Mouse (Mus musculus) forebrain, embryonic 12.5 days (tissue): ENCODE results near the gene Nanos3. TPM values are rescaled to one million over a fixed set of nuclear protein-coding genes. Genes with fewer than 3 reads are reported as not detected.

Experiments
- ATAC-seq: fragments of 200-750 bp; cut with Nextera tagmentation; 2 replicates; pipeline ENCODE4 v1.8.0; 2017; ENCODE audit warnings: moderate TSS enrichment; ENCODE audit not compliant: low FRiP score
- H3K27ac ChIP-seq: fragments of 300-500 bp; sonication (generic); 2 replicates; pipeline ENCODE4 v1.5.1; 2016; ENCODE audit warnings: mild to moderate bottlenecking
- H3K27me3 ChIP-seq: fragments of 300-500 bp; sonication (generic); 2 replicates; pipeline ENCODE4 v1.6.1; 2016; ENCODE audit warnings: mild to moderate bottlenecking
- H3K36me3 ChIP-seq: fragments of 300-500 bp; sonication (generic); replicated peaks from 2 replicates; pipeline ENCODE4 v1.6.1; 2016; ENCODE audit warnings: mild to moderate bottlenecking
- H3K4me1 ChIP-seq: fragments of 300-500 bp; sonication (generic); 2 replicates; pipeline ENCODE4 v1.6.1; 2016
- H3K4me2 ChIP-seq: fragments of 300-500 bp; sonication (generic); 2 replicates; pipeline ENCODE4 v1.6.1; 2016; ENCODE audit warnings: mild to moderate bottlenecking, moderate library complexity
- H3K4me3 ChIP-seq: fragments of 300-500 bp; sonication (generic); replicated peaks from 2 replicates; pipeline ENCODE4 v1.5.1; 2016; ENCODE audit warnings: mild to moderate bottlenecking
- H3K9ac ChIP-seq: fragments of 300-500 bp; sonication (generic); 2 replicates; pipeline ENCODE4 v1.6.1; 2016; ENCODE audit warnings: mild to moderate bottlenecking
- H3K9me3 ChIP-seq: fragments of 300-500 bp; sonication (generic); 2 replicates; pipeline ENCODE4 v1.6.1; 2016
- WGBS: fragments of 180-500 bp; shearing (Covaris S2); methylation state at CpG from one replicate; pipeline ENCODE4 v1.1.7; 2016; 5-methylcytosine and 5-hydroxymethylcytosine counted together
- polyA plus RNA-seq: library from polyadenylated mRNA; unstranded; fragments of >200 nt; fragmentation: Nextera tagmentation; extraction: Ambion mirVana; gene quantifications from 2 replicates; pipeline ENCODE4 v1.2.1, GENCODE M21; 2016

Gene Nanos3
- polyA plus RNA-seq, 1 experiment from 2014 or later = 5.9 TPM

DNA sequence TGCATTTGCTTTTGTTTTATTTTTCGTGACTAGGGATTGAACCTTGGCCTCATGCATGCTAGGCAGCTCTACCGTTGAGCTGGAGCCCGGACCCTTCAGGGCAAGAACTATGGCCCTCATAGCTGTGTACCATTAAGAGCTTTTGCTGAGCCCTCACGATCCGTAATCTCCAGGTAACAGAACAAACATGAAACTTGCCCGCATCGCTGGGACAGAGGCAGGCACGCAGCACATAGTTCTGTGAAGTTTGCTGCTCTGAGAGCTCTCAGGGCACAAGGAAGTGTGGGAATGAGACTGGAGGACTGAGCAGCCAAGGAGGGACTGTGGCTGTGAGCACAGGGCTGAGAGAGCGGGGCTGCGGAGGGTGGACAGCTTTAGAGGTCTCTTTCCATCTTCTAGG lies 3.7 kb upstream of the Nanos3 start:
- no peaks in the 10 kb centered on the region for H3K36me3 ChIP-seq
- H3K4me1 ChIP-seq = peaks cover 30% of the 10 kb centered on the region
- H3K9me3 ChIP-seq = no peaks in the 10 kb centered on the region
- no peak overlapping the region for H3K9ac ChIP-seq
- H3K4me3 ChIP-seq = no peak overlapping the region
- WGBS = 93% methylated on average over 10 of the region's 10 CpGs
- H3K27me3 ChIP-seq = peaks cover 19% of the 10 kb centered on the region; the same call in 1 of the 2 replicates
- no peak overlapping the region for H3K4me2 ChIP-seq
- H3K27ac ChIP-seq = no peak overlapping the region
- no peak for ATAC-seq

DNA sequence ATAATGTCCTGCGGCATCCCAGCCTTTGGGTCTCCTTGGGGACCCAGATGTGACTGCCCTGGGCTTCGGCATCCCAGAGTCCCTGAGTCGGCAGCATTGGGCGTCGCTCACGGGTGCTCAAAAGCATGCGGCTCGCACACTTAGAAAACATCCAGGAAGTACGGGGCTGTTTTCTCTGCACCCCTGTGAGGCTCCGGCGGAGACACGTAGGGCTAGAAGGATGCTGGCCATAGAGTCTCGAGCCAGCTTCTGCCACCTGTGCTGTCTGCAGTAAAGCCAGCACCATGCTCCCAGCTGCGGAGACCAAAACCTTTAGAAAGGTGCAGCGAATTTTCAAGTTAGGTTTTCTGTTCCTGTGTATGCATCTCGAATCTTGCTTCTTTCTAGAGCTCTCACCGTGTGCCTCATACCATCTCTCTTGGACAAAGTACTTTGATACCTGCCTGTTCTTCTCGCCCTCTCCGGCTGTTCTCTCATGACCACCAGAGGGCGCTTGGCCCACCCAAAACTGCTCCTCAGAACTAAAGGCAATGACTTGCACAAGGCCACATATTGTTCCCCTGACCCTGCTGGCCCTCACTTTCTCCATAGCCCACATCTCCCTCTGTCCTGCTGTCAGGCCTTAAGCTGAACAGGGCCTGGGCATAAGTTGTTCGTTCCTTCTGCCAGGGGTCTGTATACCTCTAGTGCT lies 2.2 kb upstream of the Nanos3 start:
- no peak for ATAC-seq
- Histone ChIP-seq H3K4me1 (peaks cover 32% of the 10 kb centered on the region), H3K27ac (no peak overlapping the region), H3K9ac (peak overlapping the region; percentile 30), H3K36me3 (no peaks in the 10 kb centered on the region), H3K9me3 (no peaks in the 10 kb centered on the region), H3K4me2 (peak overlapping the region; percentile 57), H3K4me3 (peak overlapping the region; percentile 28), H3K27me3 (peaks cover 13% of the 10 kb centered on the region; the same call in 1 of the 2 replicates)
- 5% methylated on average over 21 of the region's 21 CpGs for WGBS

DNA sequence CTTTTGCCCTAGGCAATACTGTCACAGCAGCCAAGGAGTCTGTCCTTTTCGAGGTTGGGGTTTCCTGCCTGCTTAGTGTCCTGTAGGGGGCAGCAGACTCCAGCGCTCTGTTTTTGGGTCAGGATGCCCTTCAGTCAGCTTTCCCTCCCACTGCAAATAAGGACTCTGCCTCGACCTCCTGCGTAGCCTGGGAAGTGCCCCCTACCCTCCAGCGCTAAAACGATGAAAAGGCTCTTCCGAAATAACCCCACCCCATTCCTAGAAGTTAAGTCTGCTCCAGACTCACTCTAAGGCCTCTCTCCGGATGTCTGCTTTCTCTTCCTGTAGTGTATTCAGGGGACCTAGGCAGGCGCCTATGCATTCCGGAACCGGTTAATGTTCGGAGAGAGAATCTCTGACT lies 1.5 kb upstream of the Nanos3 start:
- H3K9me3 ChIP-seq = no peaks in the 10 kb centered on the region
- H3K36me3 ChIP-seq = no peaks in the 10 kb centered on the region
- H3K27me3 ChIP-seq = peaks cover 11% of the 10 kb centered on the region; the same call in 1 of the 2 replicates
- ATAC-seq = peak; percentile 13; the same call in 1 of the 2 replicates
- H3K27ac ChIP-seq = no peak overlapping the region
- H3K9ac ChIP-seq = peak overlapping the region; percentile 30
- 0% methylated on average over 12 of the region's 12 CpGs for WGBS
- peak overlapping the region; percentile 28 for H3K4me3 ChIP-seq
- peaks cover 30% of the 10 kb centered on the region for H3K4me1 ChIP-seq
- H3K4me2 ChIP-seq = peak overlapping the region; percentile 57

DNA sequence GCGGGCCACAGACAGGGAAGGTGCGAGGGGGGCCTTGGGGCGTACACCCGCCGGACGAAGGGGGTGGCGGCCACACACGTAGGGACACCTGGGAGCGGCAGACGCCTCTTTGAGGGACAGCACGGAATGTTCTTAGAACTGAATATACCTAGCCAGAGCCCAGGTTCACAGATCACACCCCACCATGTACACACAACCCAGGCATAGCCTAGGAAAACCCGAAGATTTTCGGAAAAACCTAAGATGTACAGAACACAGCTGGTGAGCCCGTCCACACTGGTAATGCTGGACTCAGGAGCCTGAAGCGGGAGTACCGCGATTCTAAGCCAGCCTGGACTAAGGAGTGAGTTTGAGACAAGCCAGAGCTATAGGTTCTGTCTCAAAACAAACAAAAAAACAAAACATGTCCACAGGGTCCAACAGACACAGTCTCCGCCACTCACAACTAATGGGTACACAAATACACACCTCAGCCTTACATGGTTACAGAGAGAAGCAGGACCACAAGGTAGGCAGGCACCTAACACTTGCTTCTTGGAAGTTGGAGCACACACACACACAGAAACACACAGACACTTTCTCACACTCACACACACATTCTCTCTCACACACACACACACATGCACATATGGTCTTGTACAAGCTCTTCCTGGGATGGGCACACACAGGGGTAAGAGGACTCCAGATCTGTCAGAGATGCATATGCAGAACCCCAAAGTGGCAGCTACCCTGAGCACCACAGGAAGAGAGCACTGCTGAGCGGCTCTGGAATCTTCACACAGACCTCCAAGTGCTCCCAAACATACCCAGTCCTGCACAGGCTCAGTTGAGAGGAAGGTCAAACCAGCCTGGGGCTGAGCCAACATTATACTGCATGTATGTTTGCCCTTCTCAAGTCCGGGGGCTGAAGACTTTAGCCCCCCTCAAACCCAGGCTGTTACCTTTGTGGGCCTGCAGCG lies 653 bp downstream of the Nanos3 start:
- 17% methylated on average over 21 of the region's 21 CpGs for WGBS

DNA sequence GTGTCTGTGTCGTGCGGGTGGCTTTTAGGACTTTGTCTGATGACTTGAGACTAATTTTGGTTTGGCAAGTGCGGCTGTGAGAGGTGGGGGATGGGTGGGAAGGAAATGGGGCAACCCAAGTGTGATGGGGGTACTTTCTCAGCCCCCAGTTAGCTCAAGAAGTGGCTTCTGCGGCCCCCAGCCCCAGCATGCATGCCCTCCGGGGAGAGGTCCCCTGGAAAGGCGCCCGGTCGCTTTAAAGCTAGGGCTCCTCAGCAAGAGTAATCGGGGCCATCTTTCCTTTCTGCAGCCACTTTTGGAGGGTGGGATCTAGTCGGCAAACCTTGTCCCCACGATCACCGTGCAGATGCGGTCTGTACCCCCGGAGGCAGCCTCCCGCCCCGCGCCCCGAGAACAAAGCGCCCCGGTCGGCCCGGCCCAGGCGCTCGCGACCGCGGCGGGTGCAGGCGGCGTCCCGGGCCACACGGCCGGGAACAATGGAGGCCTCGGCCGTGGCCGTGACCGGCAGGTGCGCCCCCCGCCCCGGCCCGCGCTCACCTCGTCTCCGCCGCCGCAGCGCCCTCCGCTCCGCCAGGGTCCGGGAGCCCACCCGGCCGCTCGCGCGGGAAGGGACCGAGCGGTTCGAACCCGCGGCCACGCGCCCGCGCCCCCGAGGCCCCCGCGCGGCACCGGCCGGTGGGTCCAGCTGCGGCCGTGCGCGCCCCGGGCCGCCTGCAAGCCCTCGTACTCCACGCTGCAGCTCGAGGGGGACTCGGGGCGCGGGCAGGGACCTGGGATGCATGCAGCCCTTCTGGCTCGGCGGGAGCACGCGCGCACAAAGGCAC lies 1.5 kb downstream of the Nanos3 start:
- Histone ChIP-seq H3K4me1 (peaks cover 60% of the 10 kb centered on the region), H3K9me3 (no peaks in the 10 kb centered on the region), H3K4me3 (peak overlapping the region; percentile 83), H3K27me3 (peaks cover 11% of the 10 kb centered on the region; the same call in 1 of the 2 replicates), H3K9ac (peak overlapping the region; percentile 99), H3K4me2 (peak overlapping the region; percentile 85), H3K27ac (peak overlapping the region; percentile 93), H3K36me3 (peaks cover 6% of the 10 kb centered on the region)
- ATAC-seq = peak; percentile 42
- WGBS = under 1% methylated on average over 83 of the region's 87 CpGs

More for the DNA sequence above, 653 bp downstream of the Nanos3 start:
- no peaks in the 10 kb centered on the region for H3K36me3 ChIP-seq
- H3K4me2 ChIP-seq = peak overlapping the region; percentile 85
- H3K4me3 ChIP-seq = peak overlapping the region; percentile 83
- no peak for ATAC-seq
- H3K9ac ChIP-seq = peak overlapping the region; percentile 99
- peak overlapping the region; percentile 93 for H3K27ac ChIP-seq
- H3K27me3 ChIP-seq = peaks cover 11% of the 10 kb centered on the region; the same call in 1 of the 2 replicates
- no peaks in the 10 kb centered on the region for H3K9me3 ChIP-seq
- peaks cover 51% of the 10 kb centered on the region for H3K4me1 ChIP-seq

DNA sequence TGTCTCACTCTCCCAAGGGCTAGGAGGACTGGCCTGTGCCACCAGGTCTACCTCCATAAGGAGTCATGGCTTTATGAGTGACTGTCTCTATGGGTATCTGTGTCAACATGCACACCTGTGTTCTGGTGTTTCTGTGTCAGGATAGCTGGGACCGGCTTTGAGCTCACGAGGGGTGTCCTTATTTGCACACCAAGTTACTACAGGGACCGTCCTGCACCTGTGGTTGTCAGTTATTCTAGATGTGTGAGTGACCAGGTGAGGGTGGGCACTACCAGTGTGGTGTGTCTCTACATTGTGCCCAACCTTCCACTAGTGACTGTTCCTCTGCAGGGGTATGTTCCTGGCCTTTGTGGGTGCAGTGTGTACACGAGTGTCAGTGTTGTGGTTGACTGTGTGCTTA lies 2.2 kb downstream of the Nanos3 start:
- WGBS = 58% methylated on average over 4 of the region's 4 CpGs
- H3K36me3 ChIP-seq = peaks cover 11% of the 10 kb centered on the region
- peaks cover 11% of the 10 kb centered on the region; the same call in 1 of the 2 replicates for H3K27me3 ChIP-seq
- H3K27ac ChIP-seq = peak overlapping the region; percentile 93
- H3K9ac ChIP-seq = peak overlapping the region; percentile 99
- no peaks in the 10 kb centered on the region for H3K9me3 ChIP-seq
- H3K4me1 ChIP-seq = peaks cover 64% of the 10 kb centered on the region
- H3K4me2 ChIP-seq = peak overlapping the region; percentile 85
- H3K4me3 ChIP-seq = peak overlapping the region; percentile 83
- ATAC-seq = 0 out of 2 replicates have a peak, but pooled peaks have one; percentile 12

DNA sequence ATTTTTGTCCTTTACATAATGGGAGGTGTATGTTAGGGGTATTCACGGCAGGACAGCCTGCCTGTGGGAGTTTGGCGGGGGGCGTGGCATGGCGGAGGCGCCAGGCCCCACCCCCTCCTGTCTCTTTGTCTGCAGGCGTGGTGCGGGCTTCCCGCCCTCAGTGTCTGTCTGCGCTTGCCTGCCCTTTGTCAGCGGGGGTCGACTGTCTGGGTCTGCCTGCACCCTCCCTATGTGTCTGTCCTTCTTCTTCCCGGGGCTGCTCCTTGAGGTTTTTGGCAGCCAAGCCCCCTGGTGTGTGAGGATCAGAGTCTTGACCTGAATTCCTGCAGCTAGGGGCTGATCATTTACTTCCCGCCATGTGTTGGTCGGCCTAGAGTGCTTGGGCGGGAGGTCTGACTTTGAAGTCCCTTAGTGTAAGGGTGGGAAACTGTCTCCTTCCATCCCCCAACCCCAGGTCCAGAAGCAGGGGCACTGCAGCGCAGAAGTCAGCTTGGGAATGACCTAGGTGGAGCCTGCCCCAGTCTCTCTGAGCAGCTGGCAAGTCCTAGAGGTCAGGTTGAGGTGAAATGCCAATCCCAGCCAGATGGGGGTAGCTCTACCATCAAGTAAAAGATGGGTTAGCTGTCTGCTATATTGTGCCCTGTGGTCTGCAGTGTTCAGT lies 4.4 kb downstream of the Nanos3 start:
- Histone ChIP-seq H3K4me2 (peak overlapping the region; percentile 85), H3K27ac (peak overlapping the region; percentile 92), H3K36me3 (peaks cover 24% of the 10 kb centered on the region), H3K9ac (peak overlapping the region; percentile 67), H3K4me1 (peaks cover 57% of the 10 kb centered on the region), H3K4me3 (peak overlapping the region; percentile 33), H3K9me3 (no peaks in the 10 kb centered on the region), H3K27me3 (peaks cover 11% of the 10 kb centered on the region; the same call in 1 of the 2 replicates)
- WGBS = 4% methylated on average over 16 of the region's 16 CpGs
- peak; percentile 78 for ATAC-seq

DNA sequence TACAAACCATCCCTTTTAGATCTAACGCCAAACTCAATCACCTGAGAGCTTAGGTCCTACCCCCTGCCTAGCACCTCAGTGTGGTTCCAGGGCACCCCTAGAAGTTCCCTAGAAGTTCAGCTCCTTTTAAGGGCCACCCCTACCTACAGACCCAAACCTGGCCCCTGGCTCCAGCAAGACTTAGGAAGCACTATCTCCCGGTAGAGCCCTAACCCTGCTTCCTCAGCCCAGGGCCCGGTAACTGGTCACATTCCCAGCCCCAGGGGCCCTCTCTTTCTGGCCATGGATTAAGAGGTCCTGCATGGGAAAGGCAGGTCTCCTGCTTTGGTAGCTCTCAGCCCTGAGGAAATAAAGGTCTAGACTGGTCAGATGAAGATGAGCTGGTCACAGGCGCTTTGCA lies 5.1 kb downstream of the Nanos3 start:
- peaks cover 6% of the 10 kb centered on the region; the same call in 1 of the 2 replicates for H3K27me3 ChIP-seq
- 4% methylated on average over 4 of the region's 4 CpGs for WGBS
- ATAC-seq = no peak; the same call in 1 of the 2 replicates
- H3K4me2 ChIP-seq = peak overlapping the region; percentile 85
- peaks cover 57% of the 10 kb centered on the region for H3K4me1 ChIP-seq
- H3K9me3 ChIP-seq = no peaks in the 10 kb centered on the region
- peak overlapping the region; percentile 33 for H3K4me3 ChIP-seq
- peak overlapping the region; percentile 67 for H3K9ac ChIP-seq
- H3K27ac ChIP-seq = peak overlapping the region; percentile 92
- H3K36me3 ChIP-seq = peaks cover 31% of the 10 kb centered on the region

DNA sequence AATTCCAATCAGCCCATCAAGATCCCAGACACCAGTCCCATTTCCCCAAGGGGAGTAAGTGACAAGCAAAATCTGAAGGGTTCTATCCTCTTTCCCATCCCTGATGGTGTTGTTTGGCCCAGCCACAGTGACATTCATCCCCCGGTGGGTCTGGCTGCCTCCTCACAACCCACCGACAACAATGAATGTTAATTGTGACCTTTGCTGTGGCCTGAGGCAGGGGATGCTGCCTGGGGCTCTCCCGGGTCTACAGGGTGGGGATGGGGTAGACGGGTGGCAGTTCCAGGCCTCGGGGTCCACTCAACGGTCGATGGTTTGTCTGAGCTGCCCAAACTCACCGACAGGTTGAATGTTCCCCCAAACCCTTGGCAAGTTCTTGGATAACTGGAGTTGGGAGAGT lies 6.4 kb downstream of the Nanos3 start:
- no peak for ATAC-seq
- H3K4me3 ChIP-seq = no peak overlapping the region
- no peaks in the 10 kb centered on the region for H3K9me3 ChIP-seq
- H3K4me2 ChIP-seq = no peak overlapping the region; the same call in none of the 2 replicates
- H3K27ac ChIP-seq = no peak overlapping the region
- H3K36me3 ChIP-seq = peaks cover 45% of the 10 kb centered on the region
- peaks cover 48% of the 10 kb centered on the region for H3K4me1 ChIP-seq
- H3K9ac ChIP-seq = no peak overlapping the region
- no peaks in the 10 kb centered on the region for H3K27me3 ChIP-seq
- WGBS = 86% methylated on average over 8 of the region's 8 CpGs

DNA sequence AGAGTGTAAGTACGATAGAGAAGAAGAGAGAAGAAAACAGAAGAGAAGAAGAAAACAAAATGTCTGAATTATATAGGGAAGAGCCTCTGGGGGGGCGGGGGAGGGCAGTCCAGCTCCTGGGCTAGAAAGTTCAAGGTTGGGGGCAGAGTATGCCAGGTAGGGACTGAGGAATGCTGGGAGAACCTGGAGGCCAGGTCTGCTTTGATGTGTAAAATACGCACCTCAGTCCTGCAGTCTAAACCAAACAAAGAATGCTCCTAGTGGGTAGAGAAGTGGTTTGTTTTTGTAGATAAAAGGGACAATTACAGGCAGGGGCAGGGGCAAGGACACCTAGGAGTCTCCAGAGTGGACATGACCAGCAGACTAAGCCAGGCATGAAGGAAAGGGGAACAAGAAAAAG lies 7.6 kb downstream of the Nanos3 start:
- H3K27me3 ChIP-seq = no peaks in the 10 kb centered on the region
- ATAC-seq = no peak
- peaks cover 41% of the 10 kb centered on the region for H3K4me1 ChIP-seq
- no peak overlapping the region for H3K27ac ChIP-seq
- H3K4me2 ChIP-seq = no peak overlapping the region
- peaks cover 57% of the 10 kb centered on the region for H3K36me3 ChIP-seq
- no peak overlapping the region for H3K9ac ChIP-seq
- H3K4me3 ChIP-seq = no peak overlapping the region
- 97% methylated on average over 3 of the region's 3 CpGs for WGBS
- no peaks in the 10 kb centered on the region for H3K9me3 ChIP-seq

DNA sequence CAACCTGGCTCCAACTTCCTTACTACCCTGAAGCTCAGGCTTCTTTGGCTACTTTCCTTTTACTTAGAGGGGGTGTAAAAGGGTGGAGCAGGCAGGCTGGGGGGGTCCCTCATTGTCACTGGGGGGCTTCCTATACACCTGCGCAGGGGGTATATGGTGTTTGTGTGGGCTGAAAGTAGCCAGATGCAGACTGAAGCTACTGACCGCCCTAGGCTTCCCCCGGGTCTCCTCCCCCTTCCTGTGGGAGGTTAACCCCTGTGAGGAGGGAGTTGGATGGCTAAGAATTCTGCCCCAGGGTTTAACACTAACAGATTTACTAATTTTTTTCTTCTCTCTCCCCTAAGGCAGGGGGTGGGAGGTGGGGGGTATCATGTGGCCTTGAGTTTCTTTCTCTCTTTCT lies 8.5 kb downstream of the Nanos3 start:
- no peak for ATAC-seq
- H3K9ac ChIP-seq = no peak overlapping the region
- H3K27ac ChIP-seq = no peak overlapping the region
- H3K27me3 ChIP-seq = no peaks in the 10 kb centered on the region
- no peaks in the 10 kb centered on the region for H3K9me3 ChIP-seq
- H3K4me2 ChIP-seq = no peak overlapping the region
- peaks cover 65% of the 10 kb centered on the region for H3K36me3 ChIP-seq
- H3K4me3 ChIP-seq = no peak overlapping the region
- 35% methylated on average over 3 of the region's 3 CpGs for WGBS
- peaks cover 35% of the 10 kb centered on the region for H3K4me1 ChIP-seq
